Mouse (Mus musculus): ENCODE results near the gene Zfp607b. TPM values are rescaled to one million over a fixed set of nuclear protein-coding genes. Genes with fewer than 3 reads are reported as not detected.

Zfp607b gene
- polyA plus RNA-seq, 1 experiment from 2014 or later: 6.3 TPM

Other genes starting within 250 kb of the Zfp607b start
- gene Sptbn4, start 241.7 kb upstream of the Zfp607b start, polyA plus RNA-seq (2016; fragmentation: Nextera tagmentation; extraction: Ambion mirVana): 0.30 and 0.52 TPM in 2 replicates
- gene Blvrb, start 241.4 kb upstream of the Zfp607b start, polyA plus RNA-seq (2016; fragmentation: Nextera tagmentation; extraction: Ambion mirVana): 38.9 and 40.9 TPM in 2 replicates
- gene Sertad3, start 215.6 kb upstream of the Zfp607b start, polyA plus RNA-seq (2016; fragmentation: Nextera tagmentation; extraction: Ambion mirVana): 18.9 and 21.9 TPM in 2 replicates
- 16.4 and 19.2 TPM in 2 replicates for gene Sertad1, start 202.4 kb upstream of the Zfp607b start, polyA plus RNA-seq (2016; fragmentation: Nextera tagmentation; extraction: Ambion mirVana)
- gene Prx, start 190.0 kb upstream of the Zfp607b start, polyA plus RNA-seq (2016; fragmentation: Nextera tagmentation; extraction: Ambion mirVana): 2.3 and 2.5 TPM in 2 replicates
- gene Hipk4, start 166.1 kb upstream of the Zfp607b start, polyA plus RNA-seq (2016; fragmentation: Nextera tagmentation; extraction: Ambion mirVana): 0.33 and 0.52 TPM in 2 replicates
- 52.0 and 61.2 TPM in 2 replicates for gene Pld3, start 136.1 kb upstream of the Zfp607b start, polyA plus RNA-seq (2016; fragmentation: Nextera tagmentation; extraction: Ambion mirVana)
- 37.3 and 39.3 TPM in 2 replicates for gene 2310022A10Rik, start 136.1 kb upstream of the Zfp607b start, polyA plus RNA-seq (2016; fragmentation: Nextera tagmentation; extraction: Ambion mirVana)
- gene Akt2, start 97.8 kb upstream of the Zfp607b start, polyA plus RNA-seq (2016; fragmentation: Nextera tagmentation; extraction: Ambion mirVana): 85.9 and 89.4 TPM in 2 replicates
- gene Ttc9b, start 35.4 kb upstream of the Zfp607b start, polyA plus RNA-seq (2016; fragmentation: Nextera tagmentation; extraction: Ambion mirVana): 2.6 and 5.5 TPM in 2 replicates
- gene Map3k10, start 14.7 kb upstream of the Zfp607b start, polyA plus RNA-seq (2016; fragmentation: Nextera tagmentation; extraction: Ambion mirVana): 7.5 and 10.1 TPM in 2 replicates
- 62.4 and 80.1 TPM in 2 replicates for gene Zfp60, start 42.0 kb downstream of the Zfp607b start, polyA plus RNA-seq (2016; fragmentation: Nextera tagmentation; extraction: Ambion mirVana)
- gene Zfp626, start 117.9 kb downstream of the Zfp607b start, polyA plus RNA-seq (2016; fragmentation: Nextera tagmentation; extraction: Ambion mirVana): 1.9 and 2.1 TPM in 2 replicates
- 9.9 and 11.1 TPM in 2 replicates for gene Zfp59, start 149.3 kb downstream of the Zfp607b start, polyA plus RNA-seq (2016; fragmentation: Nextera tagmentation; extraction: Ambion mirVana)
- 3.9 and 4.3 TPM in 2 replicates for gene Zfp607a, start 168.2 kb downstream of the Zfp607b start, polyA plus RNA-seq (2016; fragmentation: Nextera tagmentation; extraction: Ambion mirVana)
- 10.4 and 12.4 TPM in 2 replicates for gene Zfp974, start 240.1 kb downstream of the Zfp607b start, polyA plus RNA-seq (2016; fragmentation: Nextera tagmentation; extraction: Ambion mirVana)